Mouse (Mus musculus) v-Abl transformed pro-B cells (cell line): ENCODE results near the gene Xpo4.

Experiments used
- in situ Hi-C, 2 experiments: fragments of 400-800 bp; cut with MboI; formaldehyde crosslinking; loops; one replicate each; pipeline ENCODE4 v1.15.1; 2025; ENCODE audit not compliant: unreplicated experiment in 2 of 2

The Xpo4 gene

DNA sequence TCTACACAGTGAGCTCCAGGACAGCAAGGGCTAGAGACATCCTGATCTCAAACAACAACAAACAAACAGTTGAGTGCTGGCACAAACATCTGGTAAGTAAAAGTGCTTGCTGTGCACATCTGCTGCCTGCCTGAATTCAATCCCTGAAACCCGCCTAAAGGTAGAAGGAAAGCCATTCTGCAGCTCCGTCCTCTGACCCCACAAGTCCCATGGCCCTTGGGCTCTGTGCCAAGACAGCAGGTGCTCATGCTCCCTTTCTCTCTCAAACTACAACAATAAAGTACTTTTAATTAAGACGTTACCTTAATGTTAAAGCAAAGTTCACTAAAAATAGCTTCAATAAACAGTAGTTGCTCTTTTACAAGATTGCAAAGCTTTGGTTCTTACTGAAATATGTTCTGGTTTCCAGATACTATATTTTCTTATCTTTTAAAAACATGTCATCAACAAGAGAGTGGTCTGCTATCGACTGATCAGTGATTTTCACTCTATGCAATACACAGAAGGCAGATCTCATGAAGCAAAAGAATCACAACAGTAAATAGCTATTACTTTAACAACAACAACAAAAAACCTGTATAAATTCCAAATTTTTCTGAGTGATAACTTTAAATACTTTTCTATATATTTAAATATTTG, 44.5 kb downstream of the Xpo4 start:
- in situ Hi-C loops = loop anchor here in 1 of 2 experiments (25.0 kb wide), 1 partner anchor 233 kb away; the partner anchor contains the start of gene Cryl1

DNA sequence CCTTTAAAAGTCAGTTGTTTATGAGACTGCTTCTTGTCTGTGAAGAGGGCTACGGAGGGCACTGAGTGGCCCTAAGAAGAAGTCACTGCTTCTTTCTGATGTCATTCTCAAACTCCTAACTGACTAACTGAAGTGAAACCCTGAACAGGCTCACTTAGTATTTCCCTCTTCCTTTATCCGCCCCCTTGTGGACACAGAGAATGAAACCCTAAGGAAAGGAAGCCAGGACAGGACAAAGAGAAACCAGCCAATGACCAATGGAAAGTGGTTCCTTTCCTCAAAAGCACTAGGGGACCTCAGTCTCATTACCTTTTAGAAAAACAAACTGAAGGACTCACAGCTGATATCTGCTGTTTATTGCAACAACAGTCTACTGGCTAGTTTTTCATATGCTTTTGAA, 45.7 kb downstream of the Xpo4 start:
- in situ Hi-C loops = loop anchor here (5.0 to 25.0 kb wide), 3 partner anchors 92 to 245 kb away; partner anchors contain the start of gene Cryl1 (in 1 of the 2)

DNA sequence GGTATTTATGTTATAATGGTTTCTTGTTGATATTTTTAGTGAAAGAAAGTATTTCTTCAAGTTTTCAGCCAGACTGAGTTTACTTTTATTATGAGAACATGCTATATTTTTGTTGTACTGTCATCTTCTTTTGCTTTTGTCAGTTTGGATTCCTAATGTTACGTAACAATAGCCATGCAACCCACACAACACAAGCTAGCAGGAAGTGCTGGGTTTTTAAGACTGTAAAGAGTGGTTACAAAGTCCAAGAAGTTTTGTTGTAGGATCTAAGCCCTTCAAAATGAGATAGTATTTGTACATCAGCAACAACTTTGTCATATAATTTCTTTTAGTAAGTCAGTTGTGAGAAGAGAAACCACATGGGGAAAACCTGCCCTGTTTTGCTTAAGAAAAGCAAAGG, 47.6 kb downstream of the Xpo4 start:
- in situ Hi-C loops = loop anchor here (5.0 to 25.0 kb wide), 3 partner anchors 90 to 243 kb away; partner anchors contain the start of gene Cryl1 (in 1 of the 2)

DNA sequence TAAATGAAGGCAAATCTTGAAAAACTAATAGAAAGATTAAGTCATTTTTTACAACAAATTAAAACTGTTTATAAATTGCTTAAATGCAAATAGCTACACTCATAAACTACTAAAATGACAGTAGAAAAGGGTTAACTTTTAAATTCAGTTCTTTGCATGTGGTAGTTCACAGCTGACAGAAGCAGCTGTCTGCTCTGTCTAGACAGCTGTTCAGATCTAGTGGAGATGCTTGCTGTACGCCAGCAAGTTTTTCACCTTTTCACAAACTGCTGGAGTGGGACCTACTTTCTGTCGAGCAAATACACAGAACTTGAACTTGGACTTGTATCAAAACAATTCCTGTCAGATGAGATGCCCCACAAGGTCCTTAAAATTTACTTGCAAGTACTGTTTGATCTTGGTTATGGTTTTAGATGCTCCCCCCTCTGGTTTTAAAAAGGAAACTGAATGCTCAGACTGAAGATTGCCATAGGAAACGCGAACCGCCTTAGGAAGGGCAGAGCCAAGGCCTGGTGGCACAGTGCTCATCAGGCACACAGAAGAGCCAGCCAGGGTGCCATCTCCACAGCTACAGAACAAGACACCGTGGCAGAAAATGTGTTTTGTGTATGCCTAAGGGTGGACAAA, 48.8 kb downstream of the Xpo4 start:
- in situ Hi-C loops = loop anchor here (5.0 to 25.0 kb wide), 3 partner anchors 89 to 242 kb away; partner anchors contain the start of gene Cryl1 (in 1 of the 2)

DNA sequence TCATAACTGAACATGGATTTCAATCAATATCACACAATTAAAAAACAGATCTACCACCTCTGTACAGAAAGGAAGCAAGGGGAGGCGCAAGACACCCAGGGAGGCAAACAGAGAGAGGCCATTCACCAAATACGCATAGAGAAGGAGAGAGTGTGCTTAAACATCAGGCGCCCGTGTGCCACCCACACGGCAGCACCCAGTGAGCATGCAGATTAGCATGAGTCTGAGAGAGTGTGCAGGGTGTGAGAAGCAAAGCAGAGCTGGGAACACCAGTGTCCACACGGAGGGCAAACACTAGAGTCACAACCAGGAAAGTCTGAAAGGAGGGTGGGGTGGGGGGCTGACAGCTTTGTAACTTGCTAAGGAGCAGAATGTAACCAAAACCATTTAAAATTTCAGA, 49.4 kb downstream of the Xpo4 start:
- in situ Hi-C loops = loop anchor here (5.0 to 25.0 kb wide), 3 partner anchors 89 to 241 kb away; partner anchors contain the start of gene Cryl1 (in 1 of the 2)

DNA sequence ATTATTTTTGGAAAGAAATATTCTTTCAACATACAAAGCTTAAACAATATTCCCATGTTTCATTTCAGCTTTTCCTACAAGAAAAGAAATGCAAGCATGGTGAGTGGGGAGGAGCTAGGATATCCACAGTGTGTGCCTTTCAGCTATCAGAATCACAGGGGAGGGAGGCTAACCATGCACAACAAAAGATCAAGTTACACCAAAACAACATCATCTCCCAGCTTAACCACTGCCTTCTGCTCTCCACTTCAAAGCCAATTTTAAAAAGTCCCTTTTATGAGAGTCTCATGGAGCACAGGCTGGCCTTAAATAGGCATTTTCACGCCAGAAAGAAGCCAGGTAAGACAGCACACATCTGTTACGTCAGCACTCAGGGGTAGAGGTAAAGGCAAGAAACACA, 54.2 kb downstream of the Xpo4 start:
- in situ Hi-C loops = loop anchor here (10.0 to 25.0 kb wide), 2 partner anchors 224 to 236 kb away; partner anchors contain the start of gene Cryl1 (in 1 of the 2)

DNA sequence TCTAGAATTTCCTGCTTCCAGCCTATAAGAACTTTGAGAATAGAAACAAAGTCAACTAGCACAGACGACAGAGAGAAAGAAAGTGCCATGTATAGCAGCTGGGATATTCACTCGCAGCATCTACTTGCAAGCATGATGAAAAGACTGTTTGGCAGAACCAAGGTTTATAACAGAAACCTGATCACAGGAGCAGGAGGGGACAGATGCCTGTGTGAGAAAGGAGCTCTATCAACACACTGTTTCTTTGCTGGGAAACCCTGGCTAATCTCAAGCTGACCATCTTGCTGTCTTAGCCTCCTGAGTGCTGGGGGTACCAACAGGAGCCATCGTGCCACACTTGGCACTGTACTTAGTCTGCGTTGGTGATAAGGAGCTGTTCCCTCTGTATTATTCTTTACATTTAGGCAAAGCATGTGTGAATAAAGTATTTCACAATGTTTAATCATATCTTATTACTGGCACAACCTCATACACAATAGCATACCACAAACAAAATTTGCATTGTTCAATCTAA, 55.4 kb downstream of the Xpo4 start:
- in situ Hi-C loops = loop anchor here (10.0 to 25.0 kb wide), 2 partner anchors 223 to 235 kb away; partner anchors contain the start of gene Cryl1 (in 1 of the 2)

DNA sequence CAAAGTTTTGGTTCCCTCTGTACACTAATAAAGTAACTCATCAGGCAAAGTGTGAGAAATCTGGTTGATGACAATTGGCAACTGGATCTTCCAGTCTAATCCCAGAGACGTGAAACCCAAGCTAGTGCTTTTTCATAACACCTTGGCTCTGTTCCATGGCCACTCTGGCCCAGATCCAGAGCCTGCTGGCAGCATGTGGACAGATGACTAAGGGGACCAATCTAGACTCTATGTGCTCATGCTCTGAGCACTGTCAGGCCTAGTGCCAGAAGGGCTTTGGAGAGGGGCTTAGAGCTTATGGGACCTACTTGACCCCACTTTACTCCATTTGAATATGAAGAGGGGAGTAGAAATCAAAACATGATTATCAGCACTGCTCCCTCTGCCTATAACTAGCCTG, 57.7 kb downstream of the Xpo4 start:
- in situ Hi-C loops = loop anchor here in 1 of 2 experiments (25.0 kb wide), 1 partner anchor 220 kb away; the partner anchor contains the start of gene Cryl1

DNA sequence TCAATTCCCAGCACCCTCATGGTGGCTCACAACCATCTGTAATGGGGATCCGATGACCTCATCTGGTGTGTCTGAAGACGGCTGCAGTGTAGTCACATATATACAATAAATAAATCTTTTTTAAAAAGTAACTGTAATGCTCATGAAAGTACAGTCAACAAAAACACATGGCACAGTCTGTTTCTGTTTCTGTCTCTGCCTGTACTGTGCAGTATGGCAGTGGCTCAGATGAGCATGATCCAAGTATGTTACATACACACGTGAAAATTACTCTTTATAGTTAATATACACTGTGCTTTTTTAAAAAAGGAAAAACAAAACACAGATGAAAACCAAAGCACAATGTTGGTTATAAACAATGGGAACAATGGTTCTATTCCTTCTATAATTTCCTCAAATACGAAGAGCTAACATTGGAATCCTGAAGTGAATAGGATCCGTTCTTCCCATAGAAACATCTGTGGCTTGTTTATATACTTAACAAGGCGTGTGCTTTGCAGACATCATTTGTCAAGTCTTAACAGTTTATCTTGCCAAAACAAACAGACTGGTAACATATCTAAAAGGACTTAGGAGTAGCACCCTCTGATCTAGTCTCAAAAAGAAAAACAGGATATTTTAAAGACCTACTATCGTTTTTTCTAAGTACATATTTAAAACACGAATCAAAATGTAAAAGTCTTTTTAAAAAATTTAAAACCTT, 58.4 kb downstream of the Xpo4 start:
- in situ Hi-C loops = loop anchor here in 1 of 2 experiments (25.0 kb wide), 1 partner anchor 220 kb away; the partner anchor contains the start of gene Cryl1

DNA sequence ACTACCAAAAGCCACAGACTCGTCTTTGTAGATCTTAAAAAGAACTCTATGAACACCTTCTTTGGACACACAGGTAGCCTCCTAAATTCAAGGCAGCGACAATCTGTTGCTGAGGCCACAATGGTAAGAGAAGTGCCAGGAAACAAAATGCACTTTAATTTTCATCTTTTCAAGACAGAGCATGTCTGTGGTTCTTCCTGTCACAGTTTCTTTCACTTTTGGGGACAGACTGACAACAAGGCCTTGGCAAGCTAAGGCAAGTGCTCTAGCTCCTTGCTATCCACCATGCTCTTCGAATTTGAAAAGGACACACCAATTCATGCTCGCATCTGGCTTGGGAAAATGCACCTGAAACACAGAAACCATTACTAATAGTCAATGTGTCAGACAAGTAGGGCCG, 72.0 kb downstream of the Xpo4 start:
- in situ Hi-C loops = no loop called here

DNA sequence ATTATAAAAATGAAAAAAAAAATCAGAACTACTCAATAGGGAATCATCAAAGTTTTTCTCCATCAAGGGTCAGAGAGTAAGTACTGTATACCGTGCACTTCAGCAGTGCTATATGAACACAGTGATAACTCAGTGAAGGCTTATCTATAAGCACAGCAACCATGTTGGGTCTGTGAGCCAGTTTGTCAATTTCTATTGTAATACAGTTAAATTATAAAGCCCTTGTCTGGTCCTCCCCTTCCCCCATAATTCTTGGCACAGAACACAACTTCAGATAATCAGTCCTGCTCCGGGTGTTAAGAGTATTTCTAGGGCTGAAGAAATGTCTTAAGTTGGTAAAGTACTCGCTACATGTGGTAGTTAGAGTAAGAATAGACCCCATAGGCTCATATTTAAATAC, 73.4 kb downstream of the Xpo4 start:
- in situ Hi-C loops = no loop called here

DNA sequence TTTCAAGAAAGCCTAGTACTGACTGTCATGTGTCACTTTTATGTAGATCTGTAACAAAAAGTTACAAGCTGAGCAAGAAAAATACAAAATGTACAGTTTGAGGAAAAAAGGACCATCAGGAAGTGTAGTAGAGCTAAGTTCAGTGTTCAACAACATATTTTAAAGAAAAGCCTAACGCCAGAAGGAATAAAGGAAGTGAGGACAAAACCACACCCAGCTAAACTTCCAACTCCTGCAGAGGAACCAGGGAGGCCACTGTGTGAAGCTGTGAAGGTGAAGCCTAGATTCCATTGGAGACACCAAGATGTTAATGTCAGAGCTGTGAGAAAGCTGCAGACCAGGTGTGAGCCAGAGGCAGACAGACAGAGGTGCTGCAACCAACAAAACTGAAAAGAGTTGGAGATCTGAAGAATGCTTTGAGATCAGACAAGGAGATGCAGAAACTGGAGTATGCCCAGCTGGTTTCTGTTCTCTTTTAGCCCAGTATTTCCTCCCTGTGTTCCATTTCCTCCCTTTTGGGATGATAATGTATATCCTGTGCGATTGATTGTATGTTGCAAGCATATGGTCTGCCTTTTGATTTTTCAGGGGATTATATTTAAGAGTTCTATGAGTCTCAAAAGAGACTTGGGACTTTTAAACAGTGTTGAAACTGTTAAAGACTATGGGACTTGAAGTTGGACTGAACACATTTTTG, 88.7 kb downstream of the Xpo4 start:
- in situ Hi-C loops = no loop called here

DNA sequence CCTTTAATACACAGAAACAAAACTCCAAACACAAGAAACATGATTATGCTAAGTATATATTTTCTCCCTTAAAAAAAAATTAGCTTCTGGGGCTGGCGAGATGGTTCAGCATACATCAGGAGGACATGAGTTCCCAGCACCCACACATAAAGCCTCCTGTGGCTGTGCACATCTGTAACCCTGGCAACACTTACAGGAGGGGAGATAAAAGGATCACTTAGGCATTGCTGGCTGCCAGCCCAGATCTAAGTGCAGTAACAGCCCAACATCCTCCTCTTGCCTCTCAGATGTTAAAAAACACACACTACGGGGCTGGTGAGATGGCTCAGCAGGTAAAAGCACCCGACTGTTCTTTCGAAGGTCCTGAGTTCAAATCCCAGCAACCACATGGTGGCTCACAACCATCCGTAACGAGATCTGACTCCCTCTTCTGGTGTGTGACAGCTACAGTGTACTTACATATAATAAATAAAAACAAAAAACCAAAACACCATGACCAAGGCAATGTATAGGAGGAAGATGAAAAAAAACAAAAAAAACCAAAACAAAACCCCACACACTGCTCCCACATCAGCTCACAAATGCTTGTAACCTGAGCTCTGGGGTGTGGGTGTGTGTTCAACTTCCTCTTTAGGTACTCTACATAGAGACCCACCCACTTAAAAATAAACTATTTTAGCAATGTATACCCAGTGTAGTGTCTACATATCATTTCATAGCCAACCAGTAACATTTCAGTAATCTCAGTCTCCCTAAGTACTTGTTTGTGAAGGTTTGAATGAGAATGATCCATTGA, 90.2 kb downstream of the Xpo4 start:
- in situ Hi-C loops = no loop called here

DNA sequence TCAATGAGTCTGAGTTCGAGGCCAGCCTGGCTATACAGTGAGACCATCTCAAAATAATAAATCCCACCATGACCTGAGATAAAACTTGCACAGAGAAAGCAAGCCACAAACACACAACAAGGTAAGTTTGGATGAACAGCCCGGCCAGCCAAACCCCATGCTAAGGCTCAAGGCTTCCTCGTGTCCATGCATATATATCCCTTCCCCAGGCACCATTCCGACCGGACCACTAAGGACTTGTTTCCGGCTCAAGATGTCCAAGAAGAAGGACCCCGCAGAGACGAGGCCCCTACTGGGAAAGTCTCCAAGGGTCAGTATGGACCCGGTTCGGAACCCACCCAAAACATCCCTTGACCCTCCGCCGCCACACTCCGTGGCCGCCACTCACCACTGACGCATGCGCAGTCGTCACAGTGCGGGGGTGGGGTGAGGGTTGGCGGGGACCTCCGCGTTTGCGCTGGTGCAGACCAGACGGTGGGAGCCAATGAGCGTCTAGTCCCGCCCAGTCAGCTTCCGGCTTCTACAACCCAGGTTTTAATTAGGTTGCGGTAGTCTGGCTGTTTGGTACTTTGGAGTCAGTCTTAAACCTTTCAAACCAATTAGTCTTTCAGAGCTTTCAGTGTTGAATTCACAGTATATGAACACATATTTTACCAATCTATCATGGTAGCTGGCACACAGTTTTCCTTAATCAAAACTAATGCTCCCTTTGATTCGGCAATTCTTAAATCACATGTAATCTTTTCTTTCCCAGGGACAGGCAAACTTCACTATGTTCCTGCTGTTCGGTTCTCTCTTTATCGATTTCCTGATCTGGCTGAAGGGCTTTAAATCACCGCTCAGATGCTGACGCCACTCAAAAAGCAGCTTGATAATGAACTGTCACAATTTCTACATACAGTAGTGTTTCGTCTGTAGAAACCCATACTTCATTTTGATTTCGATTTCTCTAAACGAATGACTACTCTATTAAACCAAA, 93.8 kb downstream of the Xpo4 start, which contains the start of gene Eef1akmt1:
Gene Eef1akmt1 (minus strand): TSS at position 458 of the 979 bp plus-strand sequence.
- in situ Hi-C loops = no loop called here

DNA sequence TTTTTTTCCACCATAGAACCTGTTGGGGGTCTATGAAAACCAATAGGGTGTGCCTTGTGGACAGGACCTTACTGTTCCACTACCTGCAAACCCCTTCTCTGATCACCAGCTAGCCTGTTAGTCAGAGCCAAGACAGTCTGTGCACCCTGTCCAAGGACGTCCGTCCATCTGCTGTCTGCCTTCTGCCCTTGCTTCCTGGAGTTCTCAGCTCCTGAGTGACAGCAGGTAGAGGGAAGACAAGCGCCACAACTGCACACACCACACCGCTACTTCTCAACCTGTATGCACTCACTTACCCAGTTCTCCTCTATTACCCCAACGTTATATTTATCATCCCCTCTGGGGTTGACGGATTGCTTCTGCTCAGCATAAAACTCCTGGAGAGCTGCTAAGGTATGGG, 99.6 kb downstream of the Xpo4 start:
- in situ Hi-C loops = no loop called here

DNA sequence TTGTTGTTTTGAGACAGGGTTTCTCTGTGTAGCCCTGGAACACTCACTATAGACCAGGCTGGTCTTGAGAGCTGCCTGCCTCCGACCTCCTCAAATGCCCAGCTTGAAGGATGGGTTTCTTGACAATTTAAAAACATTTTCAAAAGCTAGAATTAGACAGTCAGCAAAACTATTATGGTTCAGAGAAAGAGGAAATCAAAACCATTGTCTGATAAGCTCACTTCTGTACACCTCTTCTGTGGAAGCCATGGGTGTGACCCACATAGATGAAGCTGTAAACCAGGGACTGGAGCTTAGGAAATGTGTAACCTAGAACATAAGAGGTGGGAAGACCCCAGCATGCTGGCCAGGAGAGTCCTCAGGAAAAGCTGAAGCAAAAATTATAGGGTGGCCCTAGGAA, 108.3 kb downstream of the Xpo4 start:
- in situ Hi-C loops = no loop called here

DNA sequence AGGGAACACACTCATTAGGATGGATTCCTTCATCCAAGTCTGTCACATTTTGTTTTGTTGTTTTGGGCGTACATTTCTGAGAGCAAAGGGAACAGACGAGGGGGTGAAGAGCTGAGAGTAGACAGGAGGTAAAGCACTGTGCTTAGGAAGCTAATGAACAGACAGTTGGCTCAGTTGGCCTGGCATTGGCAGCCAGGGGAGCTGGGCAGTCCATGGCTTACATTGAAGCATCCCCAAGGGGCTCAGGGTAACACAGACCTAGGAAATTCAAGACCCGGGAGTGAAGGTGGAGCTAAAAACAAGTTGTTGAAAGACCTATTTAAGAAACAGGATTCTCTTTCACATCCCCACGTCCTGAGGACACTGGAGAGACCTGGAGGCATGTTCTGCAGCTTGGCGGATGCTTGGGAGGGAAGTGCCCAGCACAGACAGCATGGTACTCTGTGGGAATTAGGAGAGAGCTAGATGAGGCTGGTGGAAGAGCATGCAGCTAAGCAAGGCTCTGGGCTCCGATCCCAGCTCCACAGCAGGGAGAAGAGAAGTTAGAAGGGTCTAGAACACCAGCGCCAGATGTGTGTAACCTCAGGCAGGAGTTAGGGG, 109.7 kb downstream of the Xpo4 start:
- in situ Hi-C loops = no loop called here

DNA sequence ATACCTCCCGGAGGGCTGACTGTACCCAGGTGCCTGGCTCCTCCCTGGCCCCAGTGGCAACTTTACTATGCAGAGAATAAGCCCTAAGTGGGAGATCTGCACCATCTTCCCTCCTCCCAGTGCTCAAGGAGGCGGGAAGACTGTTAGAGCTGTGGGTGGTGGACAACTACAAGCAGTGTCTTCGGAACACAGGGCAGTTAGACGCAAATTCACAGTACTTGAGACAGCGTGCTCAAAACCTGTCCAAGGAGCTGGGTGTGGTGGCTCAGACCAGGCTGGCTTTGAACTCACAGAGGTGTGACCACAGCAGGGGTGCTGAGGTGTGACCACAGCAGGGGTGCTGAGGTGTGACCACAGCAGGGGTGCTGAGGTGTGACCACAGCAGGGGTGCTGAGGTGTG, 110.8 kb downstream of the Xpo4 start:
- in situ Hi-C loops = no loop called here
